Mouse (Mus musculus) embryonic facial prominence, embryonic 15.5 days (tissue): ENCODE measurements around the gene Sec14l1. TPM values are rescaled to one million over a fixed set of nuclear protein-coding genes. Genes with fewer than 3 reads are reported as not detected.
"Not testable (repeated sequence)": the region's sequence is repeated elsewhere in the genome, so short reads cannot be mapped to it uniquely, and the experiment has no call there.

Source experiments
- ATAC-seq: fragments of 200-750 bp; cut with Nextera tagmentation; 2 replicates; pipeline ENCODE4 v1.8.0; 2017; ENCODE audit warnings: low read depth, moderate TSS enrichment; ENCODE audit not compliant: insufficient number of reproducible peaks, low FRiP score, low TSS enrichment
- H3K27ac ChIP-seq: fragments of 300-500 bp; sonication (generic); replicated peaks from 2 replicates; pipeline ENCODE4 v1.5.1; 2015; ENCODE audit warnings: mild to moderate bottlenecking, inconsistent platforms
- H3K27me3 ChIP-seq: fragments of 300-500 bp; sonication (generic); 2 replicates; pipeline ENCODE4 v1.6.1; 2015; ENCODE audit warnings: inconsistent platforms
- H3K36me3 ChIP-seq: fragments of 300-500 bp; sonication (generic); 2 replicates; pipeline ENCODE4 v1.6.1; 2015; ENCODE audit warnings: mild to moderate bottlenecking, inconsistent platforms
- H3K4me1 ChIP-seq: fragments of 300-500 bp; sonication (generic); 2 replicates; pipeline ENCODE4 v1.6.1; 2015; ENCODE audit warnings: inconsistent platforms
- H3K4me2 ChIP-seq: fragments of 300-500 bp; sonication (generic); replicated peaks from 2 replicates; pipeline ENCODE4 v1.6.1; 2015; ENCODE audit warnings: mild to moderate bottlenecking, inconsistent platforms
- H3K4me3 ChIP-seq: fragments of 300-500 bp; sonication (generic); replicated peaks from 2 replicates; pipeline ENCODE4 v1.5.1; 2015; ENCODE audit warnings: mild to moderate bottlenecking, inconsistent platforms
- H3K9ac ChIP-seq: fragments of 300-500 bp; sonication (generic); 2 replicates; pipeline ENCODE4 v1.6.1; 2015; ENCODE audit warnings: inconsistent platforms
- H3K9me3 ChIP-seq: fragments of 300-500 bp; sonication (generic); replicated peaks from 2 replicates; pipeline ENCODE4 v1.6.1; 2016; ENCODE audit warnings: inconsistent platforms
- WGBS: fragments of 180-500 bp; shearing (Covaris S2); methylation state at CpG from one replicate; pipeline ENCODE4 v1.1.7; 2015; 5-methylcytosine and 5-hydroxymethylcytosine counted together
- polyA plus RNA-seq: library from polyadenylated mRNA; unstranded; fragments of >200 nt; fragmentation: Nextera tagmentation; extraction: Ambion mirVana; gene quantifications from 2 replicates; pipeline ENCODE4 v1.2.1, GENCODE M21; 2015

The Sec14l1 gene
- 61.4 and 69.3 TPM in 2 replicates for polyA plus RNA-seq

- Histone ChIP-seq H3K9ac (peak within 1 kb of the TSS; percentile 75), H3K4me1 (peaks cover 54% of the 10 kb centered on the region)
Measured at GRCm38 (mm10) chr11:117114592-117115345, at the start of gene Sec14l1. Sec14l1 (plus strand) TSS chr11:117115168.

GRCm38 (mm10) chr11:117065602-117066001 is 49.4 kb upstream of the Sec14l1 start:
- H3K9me3 ChIP-seq, H3K27me3 ChIP-seq, H3K4me1 ChIP-seq, H3K4me3 ChIP-seq, ATAC-seq, H3K4me2 ChIP-seq, H3K36me3 ChIP-seq, H3K9ac ChIP-seq, H3K27ac ChIP-seq: not testable (repeated sequence)
- 80% methylated on average over 5 of the region's 5 CpGs for WGBS

More at GRCm38 (mm10) chr11:117114592-117115345, at the start of gene Sec14l1:
- H3K27me3 ChIP-seq = no peaks in the 10 kb centered on the region
- 0 out of 2 replicates have a peak, but pooled peaks cover 3% of the 10 kb centered on the region for H3K36me3 ChIP-seq
- peak; percentile 93 for ATAC-seq
- H3K27ac ChIP-seq = peak within 1 kb of the TSS; percentile 99
- WGBS = under 1% methylated on average over 65 of the region's 67 CpGs
- H3K4me3 ChIP-seq = peak within 1 kb of the TSS; percentile 76
- no peaks in the 10 kb centered on the region for H3K9me3 ChIP-seq
- H3K4me2 ChIP-seq = peak within 1 kb of the TSS; percentile 61

GRCm38 (mm10) chr11:117066738-117067137 is 48.2 kb upstream of the Sec14l1 start:
- no peak for ATAC-seq
- no peak overlapping the region for H3K4me2 ChIP-seq
- H3K27me3 ChIP-seq = no peaks in the 10 kb centered on the region
- H3K4me3 ChIP-seq = no peak overlapping the region
- H3K27ac ChIP-seq = no peak overlapping the region
- H3K4me1 ChIP-seq = no peaks in the 10 kb centered on the region
- WGBS = 75% methylated on average over 5 of the region's 5 CpGs
- H3K9me3 ChIP-seq = no peaks in the 10 kb centered on the region
- no peaks in the 10 kb centered on the region for H3K36me3 ChIP-seq
- no peak overlapping the region for H3K9ac ChIP-seq

GRCm38 (mm10) chr11:117068332-117068731 is 46.6 kb upstream of the Sec14l1 start:
- Histone ChIP-seq H3K9ac (no peak overlapping the region), H3K36me3 (no peaks in the 10 kb centered on the region), H3K27me3 (no peaks in the 10 kb centered on the region), H3K4me2 (no peak overlapping the region), H3K4me3 (no peak overlapping the region), H3K27ac (no peak overlapping the region), H3K4me1 (no peaks in the 10 kb centered on the region), H3K9me3 (no peaks in the 10 kb centered on the region)
- ATAC-seq = no peak
- 92% methylated on average over 1 of the region's 1 CpGs for WGBS

GRCm38 (mm10) chr11:117069027-117069426 is 45.9 kb upstream of the Sec14l1 start:
- H3K4me3 ChIP-seq = no peak overlapping the region
- H3K27me3 ChIP-seq = no peaks in the 10 kb centered on the region
- ATAC-seq = no peak
- WGBS = 68% methylated on average over 3 of the region's 3 CpGs
- H3K36me3 ChIP-seq = no peaks in the 10 kb centered on the region
- H3K9me3 ChIP-seq = no peaks in the 10 kb centered on the region
- H3K27ac ChIP-seq = no peak overlapping the region
- no peak overlapping the region for H3K9ac ChIP-seq
- no peak overlapping the region for H3K4me2 ChIP-seq
- H3K4me1 ChIP-seq = no peaks in the 10 kb centered on the region

GRCm38 (mm10) chr11:117070711-117071110 is 44.3 kb upstream of the Sec14l1 start:
- Histone ChIP-seq H3K27me3 (no peaks in the 10 kb centered on the region), H3K36me3 (no peaks in the 10 kb centered on the region), H3K9me3 (no peaks in the 10 kb centered on the region), H3K27ac (no peak overlapping the region), H3K4me2 (no peak overlapping the region), H3K9ac (no peak overlapping the region), H3K4me3 (no peak overlapping the region), H3K4me1 (0 out of 2 replicates have a peak, but pooled peaks cover under 1% of the 10 kb centered on the region)
- no peak for ATAC-seq
- WGBS = 70% methylated on average over 7 of the region's 7 CpGs

GRCm38 (mm10) chr11:117072128-117072527 is 42.8 kb upstream of the Sec14l1 start:
- Histone ChIP-seq H3K4me3 (no peak overlapping the region), H3K4me2 (0 out of 2 replicates have a peak overlapping the region, but pooled peaks have one; percentile 29), H3K9ac (no peak overlapping the region), H3K9me3 (no peaks in the 10 kb centered on the region), H3K4me1 (peaks cover 10% of the 10 kb centered on the region), H3K27me3 (no peaks in the 10 kb centered on the region), H3K27ac (no peak overlapping the region), H3K36me3 (no peaks in the 10 kb centered on the region)
- peak; percentile 48; the same call in 1 of the 2 replicates for ATAC-seq
- 4% methylated on average over 13 of the region's 13 CpGs for WGBS

- H3K9ac ChIP-seq = no peak overlapping the region
- no peak overlapping the region for H3K27ac ChIP-seq
- WGBS = 92% methylated on average over 9 of the region's 9 CpGs
- H3K4me3 ChIP-seq = no peak overlapping the region
- peaks cover 23% of the 10 kb centered on the region for H3K4me1 ChIP-seq
- peaks cover 4% of the 10 kb centered on the region for H3K36me3 ChIP-seq
- H3K27me3 ChIP-seq = no peaks in the 10 kb centered on the region
- no peaks in the 10 kb centered on the region for H3K9me3 ChIP-seq
- no peak for ATAC-seq
- H3K4me2 ChIP-seq = no peak overlapping the region
Measured at GRCm38 (mm10) chr11:117073426-117073825, 41.5 kb upstream of the Sec14l1 start.

- WGBS = 0% methylated on average over 54 of the region's 54 CpGs
- H3K4me3 ChIP-seq = peak overlapping the region; percentile 69
- H3K27me3 ChIP-seq = no peaks in the 10 kb centered on the region
- peak overlapping the region; percentile 82 for H3K27ac ChIP-seq
- ATAC-seq = peak; percentile 74
- H3K4me1 ChIP-seq = peaks cover 47% of the 10 kb centered on the region
- H3K4me2 ChIP-seq = peak overlapping the region; percentile 84
- H3K9me3 ChIP-seq = no peaks in the 10 kb centered on the region
- peaks cover 29% of the 10 kb centered on the region for H3K36me3 ChIP-seq
- peak overlapping the region; percentile 80 for H3K9ac ChIP-seq
Measured at GRCm38 (mm10) chr11:117076576-117077196, 38.3 kb upstream of the Sec14l1 start.

- Histone ChIP-seq H3K9me3 (no peaks in the 10 kb centered on the region), H3K27me3 (no peaks in the 10 kb centered on the region), H3K27ac (peak overlapping the region; percentile 79; the same call in 1 of the 2 replicates), H3K9ac (peak overlapping the region; percentile 80), H3K4me2 (peak overlapping the region; percentile 84), H3K36me3 (peaks cover 29% of the 10 kb centered on the region), H3K4me1 (peaks cover 52% of the 10 kb centered on the region), H3K4me3 (peak overlapping the region; percentile 69)
- no peak for ATAC-seq
- 3% methylated on average over 8 of the region's 8 CpGs for WGBS
Measured at GRCm38 (mm10) chr11:117077227-117077626, 37.7 kb upstream of the Sec14l1 start.

- no peak overlapping the region for H3K27ac ChIP-seq
- H3K9me3 ChIP-seq = no peaks in the 10 kb centered on the region
- H3K36me3 ChIP-seq = peaks cover 29% of the 10 kb centered on the region
- no peak overlapping the region for H3K9ac ChIP-seq
- no peaks in the 10 kb centered on the region for H3K27me3 ChIP-seq
- ATAC-seq = no peak
- peak overlapping the region; percentile 69 for H3K4me3 ChIP-seq
- 82% methylated on average over 8 of the region's 8 CpGs for WGBS
- H3K4me2 ChIP-seq = peak overlapping the region; percentile 84
- H3K4me1 ChIP-seq = peaks cover 58% of the 10 kb centered on the region
Measured at GRCm38 (mm10) chr11:117077902-117078301, 37.1 kb upstream of the Sec14l1 start.
